Mouse (Mus musculus): Measurements from ENCODE around the gene Klra7. TPM values are rescaled to one million over a fixed set of nuclear protein-coding genes. Genes with fewer than 3 reads are reported as not detected.
"Not testable (repeated sequence)": the region's sequence is repeated elsewhere in the genome, so short reads cannot be mapped to it uniquely, and the experiment has no call there.

The Klra7 gene
- polyA plus RNA-seq (2015; fragmentation: Nextera tagmentation; extraction: Ambion mirVana), result not detected in 2 replicates

GRCm38 (mm10) chr6:130233222-130233621, at the start of gene Klra7:
TSS of gene Klra7 (minus strand) at chr6:130233322.
- Histone ChIP-seq H3K4me2 (replicated peaks) (no peak within 1 kb of the TSS), H3K4me1 (replicated peaks) (no peaks in the 10 kb centered on the region), H3K27ac (no peak within 1 kb of the TSS), H3K4me3 (replicated peaks) (no peak within 1 kb of the TSS), H3K36me3 (no peaks in the 10 kb centered on the region), H3K27me3 (no peaks in the 10 kb centered on the region), H3K9ac (replicated peaks) (no peak within 1 kb of the TSS), H3K9me3 (peaks cover 7% of the 10 kb centered on the region)
- no peak for ATAC-seq

- H3K4me1 ChIP-seq (replicated peaks), result not testable (repeated sequence)
Measured at GRCm38 (mm10) chr6:130281828-130282227, 48.7 kb upstream of the Klra7 start, which contains the start of gene Klra10. TSS of gene Klra10 (minus strand) at chr6:130281928.

GRCm38 (mm10) chr6:130255326-130255725, 22.2 kb upstream of the Klra7 start:
- no peak for ATAC-seq
- Histone ChIP-seq H3K9me3 (peaks cover 28% of the 10 kb centered on the region), H3K27ac (no peak overlapping the region), H3K9ac (replicated peaks) (no peak overlapping the region), H3K27me3 (no peaks in the 10 kb centered on the region), H3K36me3 (no peaks in the 10 kb centered on the region), H3K4me1 (replicated peaks) (no peaks in the 10 kb centered on the region), H3K4me3 (replicated peaks) (no peak overlapping the region), H3K4me2 (replicated peaks) (no peak overlapping the region)
- 82% methylated on average over 2 of the region's 2 CpGs for WGBS

More at GRCm38 (mm10) chr6:130281828-130282227, 48.7 kb upstream of the Klra7 start, which contains the start of gene Klra10:
- not testable (repeated sequence) for H3K36me3 ChIP-seq; H3K27me3 ChIP-seq; H3K27ac ChIP-seq; H3K4me3 ChIP-seq (replicated peaks); H3K4me2 ChIP-seq (replicated peaks); H3K9ac ChIP-seq (replicated peaks); ATAC-seq; H3K9me3 ChIP-seq
- WGBS, result 75% methylated on average over 1 of the region's 1 CpGs

GRCm38 (mm10) chr6:130237536-130237935, 4.4 kb upstream of the Klra7 start:
- no peak for ATAC-seq
- Histone ChIP-seq H3K36me3 (no peaks in the 10 kb centered on the region), H3K27ac (no peak overlapping the region), H3K9ac (replicated peaks) (no peak overlapping the region), H3K4me3 (replicated peaks) (no peak overlapping the region), H3K27me3 (no peaks in the 10 kb centered on the region), H3K4me2 (replicated peaks) (no peak overlapping the region), H3K9me3 (0 out of 2 replicates have a peak, but pooled peaks cover 3% of the 10 kb centered on the region), H3K4me1 (replicated peaks) (no peaks in the 10 kb centered on the region)
- WGBS, result 74% methylated on average over 2 of the region's 2 CpGs

- ATAC-seq, result no peak
- Histone ChIP-seq H3K4me1 (replicated peaks) (no peaks in the 10 kb centered on the region), H3K9ac (replicated peaks) (no peak overlapping the region), H3K4me3 (replicated peaks) (no peak overlapping the region), H3K9me3 (peaks cover 6% of the 10 kb centered on the region), H3K27me3 (no peaks in the 10 kb centered on the region), H3K4me2 (replicated peaks) (no peak overlapping the region), H3K36me3 (no peaks in the 10 kb centered on the region), H3K27ac (no peak overlapping the region)
- WGBS, result 41% methylated on average over 1 of the region's 1 CpGs
Measured at GRCm38 (mm10) chr6:130236635-130237034, 3.5 kb upstream of the Klra7 start.

- H3K4me1 ChIP-seq (replicated peaks); ATAC-seq; H3K9ac ChIP-seq (replicated peaks); H3K4me2 ChIP-seq (replicated peaks); H3K27ac ChIP-seq; H3K36me3 ChIP-seq; H3K9me3 ChIP-seq; H3K4me3 ChIP-seq (replicated peaks); H3K27me3 ChIP-seq: not testable (repeated sequence)
- 84% methylated on average over 1 of the region's 1 CpGs for WGBS
Measured at GRCm38 (mm10) chr6:130197453-130197852, 35.7 kb downstream of the Klra7 start.

- H3K9me3 ChIP-seq; H3K4me2 ChIP-seq (replicated peaks); H3K27me3 ChIP-seq; H3K9ac ChIP-seq (replicated peaks); H3K4me3 ChIP-seq (replicated peaks); H3K4me1 ChIP-seq (replicated peaks); H3K36me3 ChIP-seq; H3K27ac ChIP-seq; ATAC-seq: not testable (repeated sequence)
- 53% methylated on average over 3 of the region's 3 CpGs for WGBS
Measured at GRCm38 (mm10) chr6:130193012-130193411, 40.1 kb downstream of the Klra7 start, which contains the start of gene Klra9. TSS of gene Klra9 (minus strand) at chr6:130193112.

Other genes with a start within 250 kb of the Klra7 start
- not detected in 2 replicates for gene Klra6, start 206.4 kb downstream of the Klra7 start, polyA plus RNA-seq (2015; fragmentation: Nextera tagmentation; extraction: Ambion mirVana)
- not detected in 2 replicates for gene Klra4, start 166.1 kb downstream of the Klra7 start, polyA plus RNA-seq (2015; fragmentation: Nextera tagmentation; extraction: Ambion mirVana)
- gene Klra8, start 103.4 kb downstream of the Klra7 start, polyA plus RNA-seq (2015; fragmentation: Nextera tagmentation; extraction: Ambion mirVana), result not detected in 2 replicates
- gene Klra9, start 40.2 kb downstream of the Klra7 start, polyA plus RNA-seq (2015; fragmentation: Nextera tagmentation; extraction: Ambion mirVana), result not detected in 2 replicates
- not detected in 2 replicates for gene Klra10, start 48.6 kb upstream of the Klra7 start, polyA plus RNA-seq (2015; fragmentation: Nextera tagmentation; extraction: Ambion mirVana)
- not detected in 2 replicates for gene Klra3, start 104.3 kb upstream of the Klra7 start, polyA plus RNA-seq (2015; fragmentation: Nextera tagmentation; extraction: Ambion mirVana)
- not detected in 2 replicates for gene Klra1, start 153.6 kb upstream of the Klra7 start, polyA plus RNA-seq (2015; fragmentation: Nextera tagmentation; extraction: Ambion mirVana)

Measured in midbrain, embryonic 13.5 days (tissue).